Mouse (Mus musculus): Measurements from ENCODE around the gene Slc22a21.
"Not testable (repeated sequence)": the region's sequence is repeated elsewhere in the genome, so short reads cannot be mapped to it uniquely, and the experiment has no call there.

The Slc22a21 gene

DNA sequence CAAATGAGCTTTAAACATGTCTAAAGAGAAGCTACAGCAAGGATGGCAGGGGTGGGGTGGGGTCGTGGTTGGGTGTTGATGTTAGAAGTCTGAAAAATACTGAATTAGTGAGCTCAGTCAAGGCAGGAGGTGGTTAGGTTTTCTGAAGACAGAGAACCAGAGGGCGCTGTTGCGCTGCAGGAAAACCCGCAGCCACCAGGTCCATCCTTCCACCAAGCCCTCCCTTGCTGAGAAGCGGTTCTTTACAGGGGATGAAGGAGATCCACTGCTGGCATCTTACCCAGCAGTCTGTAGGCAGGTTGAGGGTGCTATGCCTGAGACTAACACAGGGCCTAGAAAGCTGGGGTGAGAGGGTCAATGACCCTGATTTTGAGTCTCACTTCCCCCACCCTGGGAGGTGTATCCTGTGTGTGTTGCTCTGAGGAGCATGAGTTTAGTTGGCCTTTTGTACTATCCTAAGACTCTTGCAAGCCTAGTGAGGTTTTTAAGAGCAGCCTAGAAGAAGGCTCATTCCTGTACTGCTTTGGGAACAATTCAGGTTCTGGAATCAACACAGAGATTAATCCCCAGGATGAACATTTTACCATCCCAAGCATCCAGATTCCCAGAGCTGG lies 22.1 kb upstream of the Slc22a21 start:
- peak; percentile 67 for DNase-seq (ENCODE audit: low spot score)

DNA sequence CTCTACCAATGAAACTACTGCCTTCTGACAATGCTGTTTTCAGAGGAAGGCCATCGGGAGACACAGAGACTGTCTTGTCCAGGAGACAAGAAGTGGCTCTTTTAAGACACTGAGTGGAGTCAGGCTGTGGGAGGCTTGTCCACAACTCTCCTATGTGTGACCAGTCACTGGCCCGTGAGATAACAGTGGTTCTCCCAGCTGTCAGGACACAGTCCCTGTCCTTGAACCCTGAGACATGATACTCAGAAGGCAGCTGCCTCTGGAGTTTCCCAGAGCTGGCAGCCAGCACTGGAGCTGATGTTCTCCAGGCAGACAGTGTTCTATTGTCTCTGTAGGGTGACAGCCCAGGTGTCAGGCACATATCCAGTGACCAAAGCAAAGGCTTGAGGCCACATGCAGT lies 17.5 kb upstream of the Slc22a21 start:
- DNase-seq (ENCODE audit: low spot score) = no peak

DNA sequence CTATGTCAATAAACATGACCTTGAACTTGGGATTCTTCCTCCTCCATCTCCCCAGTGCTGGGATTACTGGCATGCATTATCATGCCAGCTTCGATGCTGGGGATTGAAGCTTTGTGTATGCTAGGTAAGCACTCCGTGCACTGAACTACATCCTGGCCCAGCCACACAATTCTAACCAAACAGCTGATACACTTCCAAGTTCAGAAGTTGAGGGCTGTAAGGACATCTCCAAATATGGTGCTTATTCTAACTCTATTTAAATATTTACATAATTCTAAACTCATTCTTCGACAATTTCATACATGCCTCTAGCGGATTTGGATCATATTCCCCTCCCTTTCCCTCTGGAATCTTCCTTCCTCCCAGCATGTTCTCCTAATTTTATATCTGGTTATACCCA lies 12.1 kb upstream of the Slc22a21 start:
- no peak for DNase-seq (ENCODE audit: low spot score)

DNA sequence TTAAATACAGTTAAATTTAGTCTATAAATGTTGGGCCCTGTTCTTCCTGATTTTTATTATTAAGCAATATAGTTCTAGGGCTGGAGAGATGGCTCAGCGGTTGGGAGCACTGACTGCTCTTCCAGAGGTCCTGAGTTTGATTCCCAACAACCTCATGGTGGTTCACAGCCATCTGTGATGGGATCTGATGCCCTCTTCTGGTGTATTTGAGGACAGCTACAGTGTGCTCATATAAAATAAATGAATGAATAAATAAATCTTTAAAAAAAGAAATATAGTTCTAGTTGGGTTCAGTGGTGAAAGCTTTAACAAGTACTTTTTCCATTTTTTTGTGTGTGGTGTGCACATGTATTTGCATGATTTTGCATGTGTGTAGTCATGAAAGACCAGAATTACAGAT lies 9.1 kb upstream of the Slc22a21 start:
- no peak for DNase-seq (ENCODE audit: low spot score)

DNA sequence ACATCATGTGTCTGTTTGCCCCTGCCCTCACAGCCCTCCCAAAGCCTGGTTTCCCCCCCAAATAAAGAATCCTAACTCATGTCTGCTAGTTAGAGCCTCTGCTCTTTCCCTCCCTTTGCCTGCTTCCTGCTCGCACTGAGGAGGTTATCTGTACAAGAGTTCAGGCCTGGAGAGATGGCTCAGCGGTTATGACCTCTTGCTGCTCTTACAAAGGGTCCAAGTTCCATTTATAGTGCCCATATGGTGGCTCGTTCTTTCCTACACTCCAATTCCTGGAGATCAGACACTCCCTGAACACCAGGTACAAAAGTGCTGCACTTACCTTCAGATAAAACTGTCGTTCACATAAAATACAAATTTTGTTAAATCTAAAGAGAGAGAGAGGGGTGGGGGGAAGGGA lies 7.9 kb upstream of the Slc22a21 start:
- no peak for DNase-seq (ENCODE audit: low spot score)

DNA sequence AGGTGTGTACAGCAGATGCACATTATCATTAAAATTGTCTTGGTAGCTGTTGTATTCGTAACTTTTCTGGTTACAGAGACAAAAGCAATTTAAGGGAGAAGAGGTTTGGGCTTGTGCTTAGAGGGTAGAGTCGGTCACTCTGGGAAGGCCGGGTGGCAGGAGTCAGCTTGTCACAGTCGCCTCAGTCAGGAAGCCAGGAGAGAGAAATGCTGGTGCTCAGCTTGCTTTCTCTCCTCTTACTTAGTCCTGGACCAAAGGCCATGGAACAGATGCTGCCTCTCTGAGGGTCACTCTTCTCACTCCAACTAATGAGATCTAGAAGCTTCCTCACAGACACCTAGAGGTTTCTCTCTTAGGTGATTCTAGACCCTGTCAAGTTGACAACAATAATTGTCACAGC lies 1.3 kb upstream of the Slc22a21 start:
- DNase-seq (ENCODE audit: low spot score) = no peak

DNA sequence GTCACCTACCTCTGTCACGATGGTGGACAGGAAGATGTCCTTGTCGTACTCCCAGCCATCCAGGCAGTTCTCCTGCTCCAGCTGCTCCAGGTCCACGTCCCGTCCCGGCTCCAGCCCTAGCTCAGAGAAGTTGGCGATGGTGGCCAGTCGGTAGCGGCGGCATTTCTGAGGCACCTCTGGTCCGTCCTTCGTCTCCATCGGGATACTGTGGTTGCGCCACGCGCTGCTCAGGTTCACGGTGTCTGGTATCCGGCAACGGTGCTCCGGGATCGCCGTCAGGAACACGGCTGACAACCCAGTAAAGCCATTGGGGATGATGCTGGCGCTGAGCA lies 710 bp downstream of the Slc22a21 start:
- DNase-seq (ENCODE audit: low spot score) = not testable (repeated sequence)

DNA sequence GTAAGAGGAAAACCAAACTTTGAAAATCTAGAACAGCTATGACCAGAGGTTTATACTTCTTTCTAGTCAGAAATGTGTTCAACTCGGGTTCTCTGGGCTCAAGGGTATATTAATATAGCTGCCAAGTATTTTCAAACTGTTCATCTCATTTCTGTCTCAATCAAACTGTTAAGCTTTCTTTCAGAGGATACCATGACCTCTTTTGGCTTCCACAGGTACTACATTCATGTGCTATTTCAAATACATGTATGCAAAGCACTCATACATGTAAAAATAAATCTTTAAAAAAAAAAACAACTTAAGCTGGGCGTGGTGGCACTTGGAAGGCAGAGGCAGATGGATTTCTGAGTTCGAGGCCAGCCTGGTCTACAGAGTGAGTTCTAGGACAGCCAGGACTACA lies 2.5 kb downstream of the Slc22a21 start:
- DNase-seq (ENCODE audit: low spot score) = no peak

DNA sequence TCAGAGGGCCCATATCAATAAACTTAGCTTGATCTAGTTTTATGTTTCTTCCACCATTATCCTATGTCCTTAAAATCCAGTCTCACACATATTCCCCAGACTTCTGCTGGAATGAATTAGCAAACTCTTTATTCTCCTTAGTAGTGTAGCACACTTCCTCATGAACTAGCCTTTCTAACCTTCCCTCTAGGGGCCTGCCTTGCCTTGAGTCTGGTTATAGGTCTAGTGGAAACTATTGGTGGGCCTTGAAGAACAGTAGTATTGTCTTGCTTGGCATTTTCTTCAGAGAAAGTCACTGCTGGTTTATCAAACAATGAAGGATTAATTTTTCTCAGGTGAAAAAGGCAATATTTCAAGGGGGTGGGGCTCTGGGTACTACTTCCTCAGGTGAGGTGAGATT lies 4.6 kb downstream of the Slc22a21 start:
- no peak for DNase-seq (ENCODE audit: low spot score)

DNA sequence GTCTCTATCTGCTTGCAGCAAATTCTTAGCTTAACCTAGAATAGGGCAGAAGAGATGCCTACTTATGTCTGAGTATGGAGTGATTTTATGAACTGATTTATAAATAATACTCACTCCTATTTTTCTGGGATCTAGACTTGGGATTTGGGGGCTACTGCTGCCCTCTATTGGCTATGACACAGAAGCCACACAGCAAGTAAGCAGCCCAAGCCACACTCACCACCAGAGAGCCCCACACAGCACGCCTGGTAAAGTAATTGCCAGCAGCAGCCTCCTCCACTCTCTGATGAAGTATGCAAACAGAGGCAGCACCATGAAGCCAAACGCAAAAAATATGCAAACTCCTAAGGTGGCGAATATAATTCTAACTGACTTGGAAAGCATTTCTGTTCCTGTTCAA lies 21.1 kb downstream of the Slc22a21 start:
- DNase-seq (ENCODE audit: low spot score) = no peak

DNA sequence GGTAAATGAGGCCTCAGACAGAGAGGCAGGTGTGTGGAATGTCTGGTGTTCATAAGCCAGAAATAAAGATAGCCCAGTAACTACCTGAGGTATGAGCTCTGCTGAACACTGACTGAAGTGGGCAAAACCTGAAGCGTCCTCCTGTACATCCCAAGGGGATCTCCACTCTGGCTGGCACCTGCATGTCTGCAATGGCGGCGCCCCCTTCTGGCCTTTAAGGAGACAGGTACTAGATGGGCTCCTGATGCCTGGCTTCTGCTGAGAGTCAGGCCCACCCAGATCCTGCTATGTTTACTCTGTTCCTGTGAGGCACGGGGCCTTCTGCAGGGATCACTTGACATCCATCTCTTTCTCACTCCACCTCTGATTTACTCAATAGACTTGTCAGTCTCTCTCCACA lies 22.0 kb downstream of the Slc22a21 start:
- peak; percentile 9 for DNase-seq (ENCODE audit: low spot score)

DNA sequence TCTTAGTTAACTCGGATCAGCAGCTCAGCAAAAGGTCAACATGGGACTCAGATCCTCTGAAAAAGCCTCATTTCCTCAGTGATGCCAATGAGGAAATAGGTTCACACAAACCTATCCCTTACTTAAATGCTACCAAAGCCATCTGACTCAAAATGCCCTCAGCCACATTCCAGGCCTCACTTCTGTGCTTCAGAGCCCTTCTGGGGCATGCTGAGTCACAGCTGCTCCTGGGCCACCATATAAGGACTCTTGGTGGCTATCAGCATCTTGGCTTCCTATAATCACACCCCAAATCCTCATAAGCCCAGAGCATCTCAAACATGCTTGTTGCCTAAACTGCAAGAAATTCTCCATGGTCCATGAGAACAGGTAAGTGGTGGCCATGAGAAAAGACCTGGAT lies 23.5 kb downstream of the Slc22a21 start:
- no peak for DNase-seq (ENCODE audit: low spot score)

DNA sequence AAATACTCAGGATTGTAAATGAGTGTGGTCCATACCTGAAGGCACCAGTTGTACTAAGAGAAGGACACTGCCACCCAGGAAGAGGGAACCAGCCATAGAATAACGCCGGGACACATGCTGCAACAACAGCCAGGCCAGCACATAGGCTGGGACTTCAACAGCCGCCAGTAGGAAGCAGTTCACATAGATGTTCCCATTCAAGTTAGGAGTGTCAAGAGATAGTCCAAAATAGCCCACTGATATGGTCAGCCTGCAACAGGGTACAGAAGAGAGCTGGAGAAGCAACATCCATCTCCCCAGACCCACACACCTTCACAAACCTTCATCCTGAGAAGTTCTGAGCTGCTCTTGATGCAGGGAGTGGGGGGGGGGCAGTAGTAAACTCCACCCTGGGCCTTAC lies 25.5 kb downstream of the Slc22a21 start:
- no peak for DNase-seq (ENCODE audit: low spot score)

DNA sequence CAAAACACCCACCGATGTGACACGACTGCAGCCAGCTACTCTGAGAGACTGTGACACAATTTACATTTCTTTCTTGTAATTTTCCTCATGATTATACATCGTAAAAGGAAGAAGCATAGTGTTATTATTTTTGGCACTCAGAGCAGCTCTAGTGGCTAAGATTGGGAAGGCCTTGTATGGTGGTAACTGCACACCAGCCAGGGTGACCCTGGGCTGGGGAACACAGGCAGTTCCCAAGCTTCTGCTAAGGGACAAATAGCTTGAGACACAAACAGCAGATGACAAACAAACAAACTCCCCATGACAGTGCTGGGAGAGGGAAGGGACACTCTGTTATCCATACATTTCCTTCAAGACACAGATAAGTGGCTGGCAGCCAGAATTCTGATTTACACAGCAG lies 30.0 kb downstream of the Slc22a21 start:
- not testable (repeated sequence) for DNase-seq (ENCODE audit: low spot score)

DNA sequence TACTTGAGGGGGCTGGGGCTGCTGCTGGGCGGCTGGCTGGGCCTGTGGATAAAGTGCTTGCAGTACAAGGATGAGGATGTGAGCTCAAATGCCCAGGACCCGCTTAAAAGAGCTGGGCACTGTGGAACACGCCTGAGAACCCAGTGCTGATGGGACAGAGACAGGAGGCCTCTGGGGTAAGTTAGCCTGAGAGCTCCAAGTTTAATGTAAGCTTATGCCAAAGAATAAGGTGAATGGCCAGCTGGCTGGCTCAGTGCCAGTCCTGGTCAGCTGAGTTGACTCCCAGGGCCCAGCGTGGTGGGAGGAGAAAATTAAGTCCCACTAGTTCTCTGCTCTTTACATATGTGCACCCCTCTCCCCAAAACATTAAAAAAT lies 48.2 kb downstream of the Slc22a21 start:
- DNase-seq (ENCODE audit: low spot score) = not testable (repeated sequence)

DNA sequence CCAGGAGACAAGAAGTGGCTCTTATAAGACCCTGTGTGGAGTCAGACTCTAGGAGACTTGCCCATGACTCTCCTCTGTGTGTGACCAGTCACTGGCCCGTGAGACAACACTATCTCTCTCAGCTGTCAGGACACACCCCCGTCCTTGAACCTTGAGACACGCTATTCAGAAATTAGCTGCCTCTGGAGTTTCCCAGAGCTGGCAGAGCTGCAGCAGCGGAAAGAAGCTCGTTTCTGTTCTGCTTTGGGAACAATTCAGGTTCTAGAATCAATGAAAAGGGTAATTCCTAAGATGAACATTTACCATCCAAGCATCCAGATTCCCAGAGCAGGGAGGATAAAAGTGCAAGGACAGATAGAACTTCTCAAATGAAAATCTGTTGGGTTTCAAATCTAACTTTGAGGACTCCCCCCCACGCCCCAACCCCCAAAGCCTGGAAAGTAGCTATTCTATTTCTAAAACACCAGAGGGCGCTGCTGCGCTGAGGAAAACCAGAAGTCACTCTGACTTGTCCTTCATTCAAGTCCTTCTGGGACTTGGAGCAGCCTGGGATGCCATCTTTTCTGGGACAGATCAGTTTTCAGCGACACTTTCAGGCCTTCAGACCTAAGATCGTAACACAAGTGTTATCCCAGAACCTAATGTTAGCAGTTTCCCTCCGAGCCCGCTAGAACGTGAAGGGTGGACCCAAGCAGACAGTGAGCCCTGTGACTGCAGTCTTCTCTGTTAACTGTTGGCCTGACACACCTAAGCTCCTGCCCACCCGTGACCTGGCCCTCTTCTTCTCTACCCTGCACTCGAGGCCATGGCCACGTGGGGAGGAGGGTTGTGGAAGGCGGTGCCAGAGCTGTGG lies 48.8 kb downstream of the Slc22a21 start:
- peak; percentile 60 for DNase-seq (ENCODE audit: low spot score)

DNA sequence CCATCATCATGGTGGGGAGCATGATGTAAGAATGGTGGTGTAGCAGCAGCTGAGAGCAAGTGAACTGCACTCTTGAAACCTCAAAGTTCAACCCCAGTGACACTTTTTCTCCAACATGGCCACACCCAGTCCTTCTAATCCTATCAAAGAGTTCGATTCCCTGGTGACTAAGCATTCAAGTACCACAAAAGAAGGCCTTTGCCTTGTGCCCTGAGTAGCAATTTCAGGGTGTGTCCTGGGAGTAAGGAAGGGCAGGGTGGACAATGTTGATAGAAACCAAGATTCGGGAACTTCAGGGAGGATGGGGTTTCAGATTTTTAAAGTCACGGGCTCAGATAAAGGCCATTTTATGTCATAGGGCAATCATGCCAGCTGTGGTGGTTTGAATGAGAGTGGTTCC lies 50.4 kb downstream of the Slc22a21 start:
- DNase-seq (ENCODE audit: low spot score) = no peak

DNA sequence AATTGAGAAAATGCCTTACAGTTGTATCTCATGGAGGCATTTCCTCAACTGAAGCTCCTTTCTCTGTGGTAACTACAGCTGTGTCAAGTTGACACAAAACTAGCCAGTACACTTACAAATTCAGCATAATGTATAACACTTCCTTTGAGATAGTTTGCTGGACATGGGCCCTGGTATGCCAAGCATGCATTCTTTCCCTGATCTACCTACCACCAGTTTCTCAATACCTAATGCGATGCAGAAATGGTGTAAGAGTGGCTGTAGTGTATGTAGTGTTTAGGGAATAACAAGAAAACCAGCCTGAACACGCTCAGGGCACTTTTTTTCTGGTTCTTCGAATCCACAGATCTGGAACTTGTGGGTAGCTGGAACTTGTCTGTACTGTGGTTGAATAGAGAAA lies 51.5 kb downstream of the Slc22a21 start:
- no peak for DNase-seq (ENCODE audit: low spot score)

DNA sequence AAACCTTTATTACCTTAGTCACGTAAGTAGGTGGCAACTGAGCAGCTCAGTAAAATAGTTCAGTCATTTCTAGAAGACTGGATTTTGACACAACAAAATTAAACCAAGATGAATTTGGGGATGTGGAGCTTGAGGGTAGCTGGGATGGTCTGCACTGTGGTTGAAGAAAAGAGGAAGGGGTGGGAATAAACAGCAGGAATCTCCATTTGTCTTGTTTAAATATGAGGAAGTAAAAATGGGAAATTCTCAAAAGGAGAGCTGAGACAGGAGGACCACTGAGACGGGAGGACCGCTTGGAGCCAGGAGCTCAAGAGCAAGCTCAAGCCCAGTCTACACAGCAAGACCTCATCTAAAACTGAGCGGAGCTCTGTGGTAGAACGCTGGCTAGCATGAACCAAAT lies 53.8 kb downstream of the Slc22a21 start:
- no peak for DNase-seq (ENCODE audit: low spot score)

DNA sequence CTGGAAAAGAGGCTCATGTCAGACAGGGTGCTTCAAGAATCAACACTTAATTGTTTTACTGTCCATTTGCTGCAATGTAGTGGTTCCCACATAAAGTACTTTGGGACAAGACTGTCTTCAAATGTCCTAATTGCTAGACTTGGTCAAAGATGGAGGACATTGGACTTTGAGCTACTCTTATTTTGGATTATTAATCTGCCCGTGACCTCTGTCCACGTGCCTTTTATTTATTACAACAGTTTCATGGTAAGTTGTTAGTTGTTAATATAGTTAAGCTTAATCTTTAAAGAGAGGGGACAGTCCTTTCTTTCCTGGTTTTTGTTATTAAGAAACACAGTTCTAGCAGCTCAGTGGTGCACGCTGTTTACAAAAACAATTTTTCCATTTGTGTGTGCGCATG lies 61.3 kb downstream of the Slc22a21 start:
- no peak for DNase-seq (ENCODE audit: low spot score)

DNA sequence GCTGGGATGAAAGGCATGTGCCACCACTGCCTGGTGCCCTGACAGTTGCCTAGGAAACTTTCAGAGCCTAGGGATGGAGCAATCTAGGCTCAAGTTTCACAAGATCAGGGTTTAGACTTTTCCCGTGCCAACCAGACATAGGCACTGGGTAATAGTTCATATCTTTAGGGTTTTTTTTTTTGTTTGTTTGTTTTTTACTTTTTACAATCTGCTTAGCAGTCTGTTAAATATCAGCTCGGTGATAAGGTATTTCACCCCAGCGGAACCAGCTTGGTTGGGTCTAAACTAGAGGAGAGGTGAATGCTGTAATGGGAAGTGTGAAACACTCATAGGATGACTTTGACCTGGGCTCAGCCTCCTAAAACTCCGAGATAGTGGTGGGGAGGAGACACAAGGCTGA lies 69.1 kb downstream of the Slc22a21 start:
- peak; percentile 20 for DNase-seq (ENCODE audit: low spot score)

DNA sequence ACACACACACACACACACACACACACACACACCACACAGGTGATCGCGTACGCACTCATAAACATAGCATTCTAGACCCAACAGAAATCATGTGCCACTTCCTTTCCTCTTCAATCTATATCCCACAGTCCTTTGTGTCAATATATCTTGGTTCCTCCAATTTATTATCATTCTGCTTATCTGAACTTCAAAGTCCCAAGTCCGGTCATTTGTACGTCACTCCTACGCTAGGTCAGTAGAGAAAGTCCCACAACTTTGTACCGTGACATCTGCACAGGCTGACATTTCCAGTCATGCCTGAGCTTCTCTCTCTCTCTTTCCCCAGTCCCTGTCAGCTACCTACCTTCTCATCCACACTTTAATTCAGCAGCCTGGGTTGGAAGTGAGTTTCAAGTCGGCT lies 71.4 kb downstream of the Slc22a21 start:
- DNase-seq (ENCODE audit: low spot score) = no peak

DNA sequence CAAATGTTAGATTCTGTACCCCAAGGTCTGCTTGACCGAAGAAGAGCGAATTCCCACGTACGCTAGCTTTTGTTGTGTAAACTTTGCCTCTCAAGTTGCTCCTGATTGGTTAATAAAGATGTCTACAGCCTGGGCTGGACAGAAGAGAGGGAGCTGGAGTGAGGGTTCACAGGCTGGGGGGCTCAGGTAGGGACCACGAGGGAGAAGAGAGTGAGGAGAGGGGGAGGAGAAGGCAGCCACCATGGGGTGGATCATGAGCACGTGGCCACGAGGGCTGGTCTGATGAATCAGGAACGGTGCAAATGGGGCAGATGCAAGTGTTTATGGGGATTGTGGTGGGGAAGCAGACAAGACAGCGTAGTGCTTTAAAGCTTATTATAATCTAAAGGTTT lies 75.6 kb downstream of the Slc22a21 start:
- no peak for DNase-seq (ENCODE audit: low spot score)

Measured in urinary bladder, postnatal 25 days (tissue).